Mouse (Mus musculus): ENCODE data around the gene Stk4.

GRCm38 (mm10) chr2:164182692-164183255 is 112.7 kb downstream of the Stk4 start, which contains the start of gene Wfdc5:
- TF ChIP-seq IRF4 (IDR thresholded peaks at IDR 0.05; ENCODE audit: low read depth, low read length), result peak; percentile 21; the same call in 1 of the 2 replicates
- TF ChIP-seq MAFK (IDR thresholded peaks at IDR 0.05; ENCODE audit: insufficient replicate concordance, low read length), result no peak
- no peak for TF ChIP-seq POLR2A (IDR thresholded peaks at IDR 0.05; ENCODE audit: low read depth, low read length)
- no peak for TF ChIP-seq MAX (IDR thresholded peaks at IDR 0.05; ENCODE audit: low read length)
- TF ChIP-seq SMC3 (IDR thresholded peaks at IDR 0.05; ENCODE audit: low read depth, low read length), result no peak
- TF ChIP-seq CTCF (conservative IDR thresholded peaks at IDR 0.05 in 1 of 2, IDR thresholded peaks at IDR 0.05 in 1 of 2; ENCODE audit: low read depth in 2 of 2, low read length in 2 of 2), result no peak
- TF ChIP-seq ZNF384 (IDR thresholded peaks at IDR 0.05; ENCODE audit: low read depth, low read length), result no peak
- no peak for TF ChIP-seq JUND (conservative IDR thresholded peaks at IDR 0.05; ENCODE audit: low read depth, low read length)
- no peak for TF ChIP-seq E2F4 (IDR thresholded peaks at IDR 0.05; ENCODE audit: insufficient replicate concordance, low read depth, low read length)
- TF ChIP-seq CHD2 (IDR thresholded peaks at IDR 0.05; ENCODE audit: low read length), result no peak
- no peak for TF ChIP-seq HCFC1 (IDR thresholded peaks at IDR 0.05; ENCODE audit: low read depth, low read length)
